In the genomic region with DNA sequence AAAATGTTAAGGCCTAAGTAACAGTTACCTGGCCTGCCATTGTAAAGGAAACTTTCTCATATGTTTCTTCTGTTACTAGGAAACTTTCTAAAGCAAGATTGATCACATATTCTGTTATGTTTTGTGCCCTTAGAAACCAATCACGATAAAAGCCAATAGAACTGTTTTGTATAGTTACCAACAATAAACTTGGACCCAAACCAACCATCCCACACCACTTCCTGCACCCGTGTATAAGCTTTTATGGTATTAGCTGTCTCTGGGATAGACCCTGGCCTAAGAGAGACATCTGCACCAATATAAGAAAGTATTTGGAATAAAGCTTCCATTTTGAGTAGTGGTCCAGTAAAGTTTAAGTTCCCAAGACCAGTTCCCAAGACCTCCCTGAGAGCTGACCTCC, we compare ENCODE assay signal across 16 mouse cellular contexts.
"Had no signal": no experiment of that assay in that cellular context is flagged by ENCODE, and none has a peak within 500 bp of the region (broad histone marks: within the 10 kb centered on the region; RNA-seq: fewer than 3 reads in every experiment).

No protein-coding gene starts in this region.

- DNase-seq: gastrocnemius, postnatal 14 days; gastrocnemius, postnatal 36 days; heart, adult 11 months; heart, adult 2 months; heart, postnatal 14 days; heart, postnatal 36 days; kidney, adult 11 months; kidney, adult 2 months; kidney, adult 9 months; kidney, postnatal 14 days; kidney, postnatal 36 days; layer of hippocampus, postnatal 36 days; liver; liver, embryonic 13.5 days had no signal

- ATAC-seq: hindbrain, postnatal 0 days; intestine, embryonic 16.5 days had no signal
